ENCODE assay signal across 20 mouse cellular contexts in the genomic region with DNA sequence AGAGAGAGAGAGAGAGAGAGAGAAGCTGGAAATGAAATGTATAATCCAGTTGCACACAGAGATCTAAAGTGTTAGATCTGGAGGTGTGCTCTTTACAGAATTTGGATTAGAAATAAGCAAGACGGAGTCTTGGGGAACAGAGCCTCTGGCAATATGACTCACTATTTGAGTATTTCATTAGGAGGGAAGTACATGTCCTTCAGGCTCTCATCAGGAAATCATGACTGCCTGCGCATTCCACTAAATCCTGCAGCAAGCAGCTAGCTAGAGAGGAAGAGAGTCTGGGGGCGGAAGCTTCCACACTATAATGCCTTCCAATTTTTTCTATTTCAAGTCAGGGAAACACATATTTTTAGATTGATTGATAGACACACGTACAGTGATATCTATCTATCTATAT. TPM values are rescaled to one million over a fixed set of nuclear protein-coding genes. Genes with fewer than 3 reads are reported as not detected.
DNase-seq lines count a peak whose midpoint lies in the region; ATAC-seq and TF ChIP-seq lines count a peak whose summit lies in the region.
"Had no signal": no experiment of that assay in that cellular context is flagged by ENCODE, and none has a peak within 500 bp of the region (broad histone marks: within the 10 kb centered on the region; RNA-seq: fewer than 3 reads in every experiment).

No protein-coding gene starts in this region.

- H3K4me1 ChIP-seq in lung, postnatal 0 days (ENCODE audit: insufficient read depth, low read depth, low read length): no peaks in the 10 kb centered on the region; the same call in 1 of the 2 replicates

- no peaks in the 10 kb centered on the region for H3K36me3 ChIP-seq in lung, postnatal 0 days (ENCODE audit: insufficient read depth, low read length)
- H3K36me3 ChIP-seq: embryonic facial prominence, embryonic 12.5 days; heart, embryonic 13.5 days; liver, embryonic 12.5 days had no signal

- no peak overlapping the region for H3K9ac ChIP-seq in lung, postnatal 0 days (replicated peaks; ENCODE audit: low read depth)
- H3K9ac ChIP-seq: embryonic facial prominence, embryonic 12.5 days; heart, embryonic 13.5 days; liver, embryonic 12.5 days had no signal

- intact Hi-C loops in heart, postnatal 10 days (cut with DNase I): no loop called here

- no peaks in the 10 kb centered on the region for H3K9me3 ChIP-seq in lung, postnatal 0 days (ENCODE audit: low read length)
- H3K9me3 ChIP-seq: embryonic facial prominence, embryonic 12.5 days; heart, embryonic 13.5 days; liver, embryonic 12.5 days had no signal

- 46% methylated on average over 4 of the region's 4 CpGs for WGBS in lung, postnatal 0 days

- TF ChIP-seq CTCF in lung, postnatal 0 days (IDR thresholded peaks at IDR 0.05): no peak

- H3K27me3 ChIP-seq in lung, postnatal 0 days (replicated peaks; ENCODE audit: insufficient read depth, low read length): no peaks in the 10 kb centered on the region
- H3K27me3 ChIP-seq: CH12.LX; embryonic facial prominence, embryonic 12.5 days; liver, embryonic 12.5 days had no signal

- H3K4me2 ChIP-seq in lung, postnatal 0 days (replicated peaks; ENCODE audit: low read depth, low read length): no peak overlapping the region
- H3K4me2 ChIP-seq: liver, embryonic 12.5 days had no signal

- peak; percentile 5 to 12 for DNase-seq in adrenal gland, postnatal 36 days
- DNase-seq in adrenal gland, postnatal 25 days: no peak
- peak; percentile 15 to 16 for DNase-seq in heart, postnatal 10 days
- DNase-seq in heart, adult 18-20 months: no peak
- peak; percentile 75 for DNase-seq in lung, postnatal 0 days (ENCODE audit: low spot score)
- no peak for DNase-seq in lung, adult 18-20 months
- peak; percentile 36 for DNase-seq in telencephalon, adult 2 months (ENCODE audit: low read depth, low spot score)
- no peak for DNase-seq in gastrocnemius, adult 8-10 months (ENCODE audit: low spot score in 2 of 2)
- DNase-seq: cerebellum, adult 11 months; cerebellum, postnatal 14 days; kidney, adult 11 months; layer of hippocampus, postnatal 36 days; thymus, postnatal 14 days had no signal

- no peak for ATAC-seq in lung, postnatal 0 days
- ATAC-seq: hindbrain, postnatal 0 days; liver, embryonic 12.5 days had no signal

- no peak for TF ChIP-seq EP300 in lung, postnatal 0 days (IDR thresholded peaks at IDR 0.05)

- H3K4me3 ChIP-seq in lung, postnatal 0 days (ENCODE audit: low read depth, low read length): no peak overlapping the region
- H3K4me3 ChIP-seq: heart, embryonic 13.5 days; liver, embryonic 12.5 days had no signal

- no peak overlapping the region for H3K27ac ChIP-seq in lung, postnatal 0 days (ENCODE audit: low read length)
- H3K27ac ChIP-seq: heart, embryonic 13.5 days; hindbrain, postnatal 0 days; liver, embryonic 12.5 days; stomach, postnatal 0 days had no signal

RNA-seq across cellular contexts. Expression of a gene that starts 58.1 kb away (rescaled TPM):
- total RNA-seq in adrenal gland, postnatal 36 days (2021): 10 to 100 TPM; 17.3 to 21.5 TPM
- total RNA-seq in adrenal gland, postnatal 25 days (2021): 20.8 and 30.0 TPM in 2 replicates
- 10 to 100 TPM; 32.8 to 41.9 TPM for total RNA-seq in heart, postnatal 10 days (2021)
- 10 to 100 TPM; 14.0 to 19.6 TPM for total RNA-seq in heart, adult 18-20 months (2021)
- 6.7 TPM in 2 replicates for polyA plus RNA-seq in lung, postnatal 0 days (2015; fragmentation: Nextera tagmentation; extraction: Ambion mirVana)
- 1 to 10 TPM in 1 of 4 experiments, under 1 TPM in 3; 0.29 to 1.3 (median 0.71) TPM for total RNA-seq in gastrocnemius, adult 8-10 months (2022)
- total RNA-seq: hematopoietic stem cell, adult 5-6 weeks had no signal

Comparison
In these comparisons a context has a peak if more than half of its experiments do, and no peak if none do; other contexts are left out.
1. DNase-seq: peak in adrenal gland, postnatal 36 days (2 of 2), heart, postnatal 10 days (2 of 2), lung, postnatal 0 days (single experiment) and telencephalon, adult 2 months (single experiment); none in adrenal gland, postnatal 25 days (single experiment), heart, adult 18-20 months (0 of 2), lung, adult 18-20 months (0 of 2) and gastrocnemius, adult 8-10 months (0 of 2).